Mouse (Mus musculus): ENCODE results near the gene Cntrl. TPM values are rescaled to one million over a fixed set of nuclear protein-coding genes. Genes with fewer than 3 reads are reported as not detected.

Cntrl gene
- polyA plus RNA-seq, 1 experiment: 2.6 TPM

DNA sequence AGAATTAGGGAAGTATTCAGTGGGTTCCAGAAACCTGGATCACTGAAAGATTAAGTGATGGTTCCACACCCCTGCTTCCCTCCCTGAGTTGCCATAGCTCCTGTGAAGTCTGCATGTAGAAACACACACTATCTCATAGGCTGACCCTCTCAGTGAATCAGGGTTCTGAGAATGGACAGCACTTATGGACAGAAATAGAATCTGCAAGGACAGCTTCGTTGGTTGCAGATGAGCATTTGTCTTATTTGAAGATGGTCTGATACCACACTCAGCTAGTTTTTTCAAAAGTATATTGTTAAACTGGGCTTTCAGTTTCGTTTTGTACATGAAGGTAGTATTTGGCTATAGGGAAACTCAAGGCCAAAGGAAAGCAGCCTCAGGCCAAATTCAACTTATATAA, 1.2 kb downstream of the Cntrl start:
- TF ChIP-seq TCF12 (IDR thresholded peaks at IDR 0.05; ENCODE audit: insufficient read depth, poor library complexity, severe bottlenecking): no peak
- TF ChIP-seq E2F4 (IDR thresholded peaks at IDR 0.05; ENCODE audit: insufficient read depth): no peak
- TF ChIP-seq POLR2A (IDR thresholded peaks at IDR 0.05; ENCODE audit: insufficient read length, low read depth): no peak
- TF ChIP-seq CEBPB (IDR thresholded peaks at IDR 0.05; ENCODE audit: insufficient read depth, poor library complexity, severe bottlenecking): no peak
- TF ChIP-seq POLR2AphosphoS2 (IDR thresholded peaks at IDR 0.05; ENCODE audit: insufficient read length, low read depth): no peak
- no peak for TF ChIP-seq MYOD1 (IDR thresholded peaks at IDR 0.05; ENCODE audit: control insufficient read depth in 1 of 3, insufficient read length in 2 of 3, low read depth in 2 of 3)
- no peak for TF ChIP-seq USF1 (IDR thresholded peaks at IDR 0.05; ENCODE audit: low read depth)
- TF ChIP-seq TCF3 (IDR thresholded peaks at IDR 0.05; ENCODE audit: insufficient read length, low read depth): no peak
- no peak for TF ChIP-seq SRF (IDR thresholded peaks at IDR 0.05; ENCODE audit: control insufficient read depth, insufficient read length, low read depth)
- no peak for TF ChIP-seq MYOG (IDR thresholded peaks at IDR 0.05; ENCODE audit: control insufficient read depth in 1 of 3, insufficient read depth in 1 of 3, insufficient read length in 2 of 3, low read depth in 2 of 3)
- TF ChIP-seq REST (IDR thresholded peaks at IDR 0.05; ENCODE audit: insufficient read depth, insufficient read length): no peak
- no peak for TF ChIP-seq MAX (IDR thresholded peaks at IDR 0.05; ENCODE audit: low read depth)
- no peaks in the 10 kb centered on the region for H3K36me3 ChIP-seq (ENCODE audit: control insufficient read depth, insufficient read depth)
- H3ac ChIP-seq (ENCODE audit: control insufficient read depth, insufficient read length): no peak overlapping the region
- H3K79me2 ChIP-seq (ENCODE audit: control insufficient read depth, insufficient read depth): no peaks in the 10 kb centered on the region
- H3K4me2 ChIP-seq (ENCODE audit: low read depth): peak overlapping the region; percentile 75
- H3K4me3 ChIP-seq: peak overlapping the region; percentile 40
- H3K27me3 ChIP-seq (ENCODE audit: control insufficient read depth, insufficient read depth, insufficient read length): no peaks in the 10 kb centered on the region

DNA sequence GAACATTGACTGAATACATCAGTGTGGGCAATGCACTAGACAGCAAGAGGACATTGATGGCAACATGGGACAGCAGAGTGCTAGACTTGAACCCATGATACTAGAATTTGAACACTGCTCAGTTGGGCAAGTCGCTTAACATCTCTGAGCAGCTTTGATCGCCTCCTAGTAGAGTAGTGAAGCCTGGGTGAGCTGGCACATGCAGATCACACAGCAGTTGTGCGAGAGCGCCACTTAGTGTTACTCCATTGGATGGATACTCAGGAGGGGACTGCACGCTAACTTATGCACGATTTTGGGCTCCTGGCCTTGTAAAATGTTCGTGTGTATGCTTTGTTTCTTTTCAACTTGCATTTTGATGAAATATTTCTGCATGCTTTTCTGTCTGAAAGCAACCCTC, 15.4 kb downstream of the Cntrl start:
- H3K27me3 ChIP-seq (ENCODE audit: control insufficient read depth, insufficient read depth, insufficient read length): no peaks in the 10 kb centered on the region
- H3K36me3 ChIP-seq (ENCODE audit: control insufficient read depth, insufficient read depth): peaks cover 7% of the 10 kb centered on the region
- H3K4me3 ChIP-seq: no peak overlapping the region
- no peak for TF ChIP-seq POLR2A (IDR thresholded peaks at IDR 0.05; ENCODE audit: insufficient read length, low read depth)
- H3K79me2 ChIP-seq (ENCODE audit: control insufficient read depth, insufficient read depth): no peaks in the 10 kb centered on the region
- H3K4me2 ChIP-seq (ENCODE audit: low read depth): no peak overlapping the region
- no peak overlapping the region for H3ac ChIP-seq (ENCODE audit: control insufficient read depth, insufficient read length)

- no peak for TF ChIP-seq MYOD1 (IDR thresholded peaks at IDR 0.05; ENCODE audit: control insufficient read depth in 1 of 3, insufficient read length in 2 of 3, low read depth in 2 of 3)
- TF ChIP-seq MAX (IDR thresholded peaks at IDR 0.05; ENCODE audit: low read depth): no peak
- no peak for TF ChIP-seq POLR2AphosphoS2 (IDR thresholded peaks at IDR 0.05; ENCODE audit: insufficient read length, low read depth)
- no peak for TF ChIP-seq CEBPB (IDR thresholded peaks at IDR 0.05; ENCODE audit: insufficient read depth, poor library complexity, severe bottlenecking)
- no peak for TF ChIP-seq POLR2A (IDR thresholded peaks at IDR 0.05; ENCODE audit: insufficient read length, low read depth)
- no peak overlapping the region for H3ac ChIP-seq (ENCODE audit: control insufficient read depth, insufficient read length)
- peak overlapping the region; percentile 62 for H3K4me2 ChIP-seq (ENCODE audit: low read depth)
- peaks cover 3% of the 10 kb centered on the region for H3K79me2 ChIP-seq (ENCODE audit: control insufficient read depth, insufficient read depth)
- peak overlapping the region; percentile 35 for H3K4me3 ChIP-seq
- no peaks in the 10 kb centered on the region for H3K27me3 ChIP-seq (ENCODE audit: control insufficient read depth, insufficient read depth, insufficient read length)
- H3K36me3 ChIP-seq (ENCODE audit: control insufficient read depth, insufficient read depth): peaks cover 10% of the 10 kb centered on the region
These were observed 22.2 kb downstream of the Cntrl start for GRCm38 (mm10) chr2:35131491-35131890.

DNA sequence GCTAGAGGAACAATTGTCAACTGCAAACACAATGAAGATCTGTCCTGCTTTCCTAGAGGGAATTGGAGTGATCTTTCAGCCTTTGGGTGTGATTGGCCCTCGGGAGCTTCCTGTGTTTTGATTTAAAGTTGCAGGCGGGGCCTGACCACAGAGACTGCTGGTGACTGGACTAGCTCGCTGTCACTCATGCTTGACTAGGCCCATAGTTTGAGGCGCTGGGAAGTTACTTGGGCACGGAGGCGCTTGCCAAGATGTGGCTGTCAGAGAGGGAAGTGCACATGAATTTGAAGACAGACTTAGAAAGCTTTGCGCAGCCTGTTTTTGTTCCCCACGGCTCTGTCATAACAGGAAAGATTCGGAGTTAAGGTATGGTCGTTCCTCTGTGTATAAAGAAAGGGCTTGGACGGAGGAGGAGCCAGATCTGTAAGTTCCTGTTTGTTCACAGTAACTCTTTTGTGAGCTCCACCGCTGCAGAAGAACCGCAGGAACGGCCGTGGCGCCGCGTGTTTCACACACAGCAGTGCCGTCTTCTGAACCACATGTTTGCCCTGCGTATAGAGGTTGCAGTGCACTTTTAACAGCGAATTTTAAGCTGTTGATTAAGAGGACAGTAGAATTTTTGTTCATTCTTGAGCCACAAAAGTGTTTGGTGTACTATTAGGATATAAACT, 22.8 kb downstream of the Cntrl start:
- Histone ChIP-seq H3K4me3 (peak overlapping the region; percentile 35), H3K36me3 (ENCODE audit: control insufficient read depth, insufficient read depth) (peaks cover 14% of the 10 kb centered on the region), H3ac (ENCODE audit: control insufficient read depth, insufficient read length) (no peak overlapping the region), H3K79me2 (ENCODE audit: control insufficient read depth, insufficient read depth) (peaks cover 3% of the 10 kb centered on the region), H3K4me2 (ENCODE audit: low read depth) (peak overlapping the region; percentile 85), H3K27me3 (ENCODE audit: control insufficient read depth, insufficient read depth, insufficient read length) (no peaks in the 10 kb centered on the region)
- TF ChIP-seq SRF (IDR thresholded peaks at IDR 0.05; ENCODE audit: control insufficient read depth, insufficient read length, low read depth) (peak; percentile 39), E2F4 (IDR thresholded peaks at IDR 0.05; ENCODE audit: insufficient read depth) (no peak), TCF12 (IDR thresholded peaks at IDR 0.05; ENCODE audit: insufficient read depth, poor library complexity, severe bottlenecking) (no peak), POLR2AphosphoS2 (IDR thresholded peaks at IDR 0.05; ENCODE audit: insufficient read length, low read depth) (no peak), POLR2A (IDR thresholded peaks at IDR 0.05; ENCODE audit: insufficient read length, low read depth) (peak; percentile 49), REST (IDR thresholded peaks at IDR 0.05; ENCODE audit: insufficient read depth, insufficient read length) (no peak)

DNA sequence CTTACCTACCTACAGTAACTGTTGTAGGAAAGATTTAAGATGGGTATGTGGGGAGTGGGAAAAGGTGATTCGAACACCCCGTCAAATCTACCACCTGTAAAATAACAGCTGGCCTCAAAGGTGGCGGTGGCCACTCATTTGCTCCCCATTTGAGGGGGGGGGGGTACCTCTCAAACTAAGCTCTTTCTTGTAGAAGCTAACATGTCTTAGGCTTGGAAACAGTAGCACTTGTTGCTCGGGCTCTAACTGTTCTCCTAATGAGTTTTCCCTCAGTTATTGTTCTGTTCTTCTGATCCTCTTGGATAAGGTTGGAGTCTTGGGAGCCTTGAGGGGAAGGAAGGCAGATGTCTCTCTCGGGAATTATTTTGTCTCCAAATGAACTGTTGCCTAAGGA, 23.4 kb downstream of the Cntrl start:
- Histone ChIP-seq H3ac (ENCODE audit: control insufficient read depth, insufficient read length) (no peak overlapping the region), H3K4me3 (peak overlapping the region; percentile 35), H3K27me3 (ENCODE audit: control insufficient read depth, insufficient read depth, insufficient read length) (no peaks in the 10 kb centered on the region), H3K36me3 (ENCODE audit: control insufficient read depth, insufficient read depth) (peaks cover 15% of the 10 kb centered on the region), H3K4me2 (ENCODE audit: low read depth) (peak overlapping the region; percentile 85), H3K79me2 (ENCODE audit: control insufficient read depth, insufficient read depth) (peaks cover 3% of the 10 kb centered on the region)
- TF ChIP-seq MAX (IDR thresholded peaks at IDR 0.05; ENCODE audit: low read depth) (no peak), E2F4 (IDR thresholded peaks at IDR 0.05; ENCODE audit: insufficient read depth) (no peak), SRF (IDR thresholded peaks at IDR 0.05; ENCODE audit: control insufficient read depth, insufficient read length, low read depth) (no peak), MYOD1 (IDR thresholded peaks at IDR 0.05; ENCODE audit: control insufficient read depth in 1 of 3, insufficient read length in 2 of 3, low read depth in 2 of 3) (no peak), REST (IDR thresholded peaks at IDR 0.05; ENCODE audit: insufficient read depth, insufficient read length) (no peak), USF1 (IDR thresholded peaks at IDR 0.05; ENCODE audit: low read depth) (no peak), TCF12 (IDR thresholded peaks at IDR 0.05; ENCODE audit: insufficient read depth, poor library complexity, severe bottlenecking) (no peak), POLR2A (IDR thresholded peaks at IDR 0.05; ENCODE audit: insufficient read length, low read depth) (no peak), POLR2AphosphoS2 (IDR thresholded peaks at IDR 0.05; ENCODE audit: insufficient read length, low read depth) (no peak), TCF3 (IDR thresholded peaks at IDR 0.05; ENCODE audit: insufficient read length, low read depth) (no peak), CEBPB (IDR thresholded peaks at IDR 0.05; ENCODE audit: insufficient read depth, poor library complexity, severe bottlenecking) (no peak), MYOG (IDR thresholded peaks at IDR 0.05; ENCODE audit: control insufficient read depth in 1 of 3, insufficient read depth in 1 of 3, insufficient read length in 2 of 3, low read depth in 2 of 3) (no peak)
